Mouse (Mus musculus) MEL (cell line): ENCODE measurements around the gene Trmt61a.

Experiments used
- CHD1 ChIP-seq: IDR thresholded peaks from 2 replicates; pipeline ENCODE4 v1.6.1; 2012; ENCODE audit warnings: low read depth, mild to moderate bottlenecking, inconsistent platforms, low read length, improper control_type of control experiment
- RAD21 ChIP-seq: IDR thresholded peaks from 2 replicates; pipeline ENCODE4 v1.6.1; 2011; ENCODE audit warnings: mild to moderate bottlenecking, low read depth, low read length, improper control_type of control experiment
- ZKSCAN1 ChIP-seq: IDR thresholded peaks from 2 replicates; pipeline ENCODE4 v1.6.1; 2012; ENCODE audit warnings: low read depth, mild to moderate bottlenecking, inconsistent platforms, low read length, improper control_type of control experiment, moderate library complexity

DNA sequence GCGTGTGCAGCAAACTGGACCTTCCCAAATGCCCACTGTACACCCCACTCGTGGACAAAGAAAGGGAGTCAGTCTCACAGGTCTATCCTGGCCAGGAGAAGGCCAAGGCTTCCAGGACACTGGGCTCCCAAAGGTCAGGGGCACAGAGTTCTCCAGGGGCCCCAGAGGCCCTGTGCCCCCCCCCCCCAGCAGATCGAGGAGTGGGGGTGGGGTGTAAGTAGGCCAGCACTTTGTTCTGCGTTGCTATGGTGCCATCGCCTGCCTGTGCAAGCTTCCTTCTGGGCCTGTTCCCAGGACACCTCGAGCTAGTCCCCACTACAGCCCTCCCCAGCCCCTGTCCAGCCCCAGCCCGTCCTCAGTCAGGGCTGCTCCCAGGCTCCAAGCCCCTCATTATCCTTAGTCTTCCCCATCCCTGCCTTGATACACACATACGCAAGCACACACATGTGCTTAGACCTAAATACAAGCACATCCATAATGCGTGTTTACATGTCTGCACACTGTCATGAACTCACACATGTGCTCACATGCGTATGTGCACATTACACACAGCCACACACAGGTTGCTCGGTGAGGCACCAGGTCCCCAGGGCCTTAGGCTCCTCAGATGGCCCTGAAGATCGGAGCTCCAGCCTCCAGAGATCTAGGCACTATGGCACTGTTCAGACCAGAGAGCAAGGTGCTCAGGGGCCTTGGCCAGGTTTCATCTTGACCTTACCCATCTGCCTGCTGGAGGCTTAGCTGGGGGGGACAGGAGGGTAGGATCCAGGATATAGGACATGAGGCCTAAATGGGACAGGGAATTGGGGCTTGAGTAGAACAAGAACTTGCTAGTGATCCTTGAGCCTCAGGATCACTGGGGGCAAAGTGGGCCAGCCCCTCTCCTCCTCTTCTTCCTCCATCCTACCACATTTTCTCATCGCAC, 17.2 kb downstream of the Trmt61a start:
- no peak for TF ChIP-seq ZKSCAN1
- TF ChIP-seq RAD21: no peak
- TF ChIP-seq CHD1: no peak
